Mouse (Mus musculus) spleen, adult 2 months (tissue): ENCODE data around the gene Hnrnpll.

Experiments used
- CTCF ChIP-seq: fragments of 200-500 bp; IDR thresholded peaks from 2 replicates; pipeline ENCODE4 v1.5.1; 2011; ENCODE audit warnings: mild to moderate bottlenecking, inconsistent platforms; ENCODE audit not compliant: insufficient read depth, insufficient read length, insufficient replicate concordance; ENCODE audit errors: extremely low read depth
- POLR2A ChIP-seq: fragments of 200-500 bp; IDR thresholded peaks from 2 replicates; pipeline ENCODE4 v1.6.1; 2011; ENCODE audit warnings: low read depth, low read length, inconsistent platforms

- no peak for TF ChIP-seq POLR2A
- no peak for TF ChIP-seq CTCF
Observed at GRCm38 (mm10) chr17:80091879-80092549, 29.9 kb upstream of the Hnrnpll start.
